Mouse (Mus musculus) midbrain, embryonic 11.5 days (tissue): ENCODE data around the gene Rnd1. TPM values are rescaled to one million over a fixed set of nuclear protein-coding genes. Genes with fewer than 3 reads are reported as not detected.

Source experiments
- ATAC-seq: fragments of 200-750 bp; cut with Nextera tagmentation; 2 replicates; pipeline ENCODE4 v1.8.0; 2017; ENCODE audit warnings: moderate TSS enrichment, moderate library complexity; ENCODE audit not compliant: low FRiP score
- DNase-seq: peaks from one replicate; pipeline ENCODE4 v3.0.0; 2015; ENCODE audit warnings: low spot score; ENCODE audit errors: missing footprints
- H3K27ac ChIP-seq: fragments of 300-500 bp; sonication (generic); 2 replicates; pipeline ENCODE4 v1.5.1; 2014; ENCODE audit warnings: low read depth, low read length
- H3K27me3 ChIP-seq: fragments of 300-500 bp; sonication (generic); 2 replicates; pipeline ENCODE4 v1.6.1; 2014; ENCODE audit warnings: mild to moderate bottlenecking, low read length, moderate library complexity, mixed read lengths; ENCODE audit not compliant: control insufficient read depth, insufficient read depth
- H3K36me3 ChIP-seq: fragments of 300-500 bp; sonication (generic); 2 replicates; pipeline ENCODE4 v1.6.1; 2014; ENCODE audit warnings: mild to moderate bottlenecking, low read length, moderate library complexity, mixed read lengths; ENCODE audit not compliant: control insufficient read depth, insufficient read depth
- H3K4me1 ChIP-seq: fragments of 300-500 bp; sonication (generic); 2 replicates; pipeline ENCODE4 v1.6.1; 2014; ENCODE audit warnings: low read length; ENCODE audit not compliant: control insufficient read depth, insufficient read depth
- H3K4me2 ChIP-seq: fragments of 300-500 bp; sonication (generic); 2 replicates; pipeline ENCODE4 v1.6.1; 2014; ENCODE audit warnings: mild to moderate bottlenecking, moderate library complexity
- H3K4me3 ChIP-seq: fragments of 300-500 bp; sonication (generic); 2 replicates; pipeline ENCODE4 v1.5.1; 2014; ENCODE audit warnings: low read depth, low read length
- H3K9ac ChIP-seq: fragments of 300-500 bp; sonication (generic); 2 replicates; pipeline ENCODE4 v1.6.1; 2014; ENCODE audit warnings: low read length
- H3K9me3 ChIP-seq: fragments of 300-500 bp; sonication (generic); 2 replicates; pipeline ENCODE4 v1.6.1; 2016; ENCODE audit warnings: low read length; ENCODE audit not compliant: control insufficient read depth
- WGBS: fragments of 180-500 bp; shearing (Covaris S2); extraction: QIAGEN DNeasy Blood & Tissue Kit; methylation state at CpG from one replicate; pipeline ENCODE4 v1.1.7; 2014; 5-methylcytosine and 5-hydroxymethylcytosine counted together
- polyA plus RNA-seq: library from polyadenylated mRNA; unstranded; fragments of >200 nt; fragmentation: Nextera tagmentation; extraction: Ambion mirVana; gene quantifications from 2 replicates; pipeline ENCODE4 v1.2.1, GENCODE M21; 2014

Gene Rnd1
- polyA plus RNA-seq, 1 experiment from 2014 or later = 6.1 TPM

GRCm38 (mm10) chr15:98614971-98615370, 62.3 kb downstream of the Rnd1 start:
- DNase-seq (peak; percentile 78), ATAC-seq (no peak)
- Histone ChIP-seq H3K4me1 (peaks cover 2% of the 10 kb centered on the region; the same call in 1 of the 2 replicates), H3K27me3 (no peaks in the 10 kb centered on the region; the same call in 1 of the 2 replicates), H3K4me2 (no peak overlapping the region), H3K9me3 (no peaks in the 10 kb centered on the region), H3K9ac (no peak overlapping the region), H3K27ac (no peak overlapping the region), H3K4me3 (no peak overlapping the region), H3K36me3 (no peaks in the 10 kb centered on the region)
- 46% methylated on average over 6 of the region's 6 CpGs for WGBS

GRCm38 (mm10) chr15:98614551-98614950, 62.7 kb downstream of the Rnd1 start:
- no peak for ATAC-seq
- no peak for DNase-seq

More at GRCm38 (mm10) chr15:98614551-98614950, 62.7 kb downstream of the Rnd1 start:
- Histone ChIP-seq H3K27ac (no peak overlapping the region), H3K4me1 (peaks cover 6% of the 10 kb centered on the region; the same call in 1 of the 2 replicates), H3K9me3 (no peaks in the 10 kb centered on the region), H3K9ac (no peak overlapping the region), H3K4me3 (no peak overlapping the region), H3K27me3 (no peaks in the 10 kb centered on the region; the same call in 1 of the 2 replicates), H3K4me2 (no peak overlapping the region), H3K36me3 (no peaks in the 10 kb centered on the region)
- 72% methylated on average over 9 of the region's 9 CpGs for WGBS

Other genes with a start within 250 kb of the Rnd1 start
- gene Olfr282, start 246.2 kb downstream of the Rnd1 start, polyA plus RNA-seq = not detected in 2 replicates
- gene Olfr281, start 224.9 kb downstream of the Rnd1 start, polyA plus RNA-seq = not detected in 2 replicates
- gene OR5BS1P, start 207.6 kb downstream of the Rnd1 start, polyA plus RNA-seq = not detected in 2 replicates
- not detected in 2 replicates for gene Lalba, start 194.7 kb downstream of the Rnd1 start, polyA plus RNA-seq
- gene Olfr279, start 185.1 kb downstream of the Rnd1 start, polyA plus RNA-seq = not detected in 2 replicates
- 131 and 140 TPM in 2 replicates for gene Kansl2, start 143.2 kb downstream of the Rnd1 start, polyA plus RNA-seq
- gene Ccnt1, start 106.5 kb downstream of the Rnd1 start, polyA plus RNA-seq = 60.7 and 61.9 TPM in 2 replicates
- gene 4930415O20Rik, start 106.5 kb downstream of the Rnd1 start, polyA plus RNA-seq = 0.44 TPM in 1 of 2 replicates, not detected in the other
- gene Adcy6, start 67.4 kb downstream of the Rnd1 start, polyA plus RNA-seq = 9.3 and 10.6 TPM in 2 replicates
- 35.5 and 39.5 TPM in 2 replicates for gene Cacnb3, start 46.6 kb downstream of the Rnd1 start, polyA plus RNA-seq
- gene Ddx23, start 14.6 kb downstream of the Rnd1 start, polyA plus RNA-seq = 24.8 and 24.9 TPM in 2 replicates
- 0.71 and 1.4 TPM in 2 replicates for gene Ccdc65, start 30.7 kb upstream of the Rnd1 start, polyA plus RNA-seq
- 10.3 and 10.5 TPM in 2 replicates for gene Fkbp11, start 50.7 kb upstream of the Rnd1 start, polyA plus RNA-seq
- gene Arf3, start 85.8 kb upstream of the Rnd1 start, polyA plus RNA-seq = 28.1 and 33.4 TPM in 2 replicates
- gene Wnt10b, start 100.7 kb upstream of the Rnd1 start, polyA plus RNA-seq = 0.30 and 0.40 TPM in 2 replicates
- gene Wnt1, start 112.4 kb upstream of the Rnd1 start, polyA plus RNA-seq = 11.6 and 14.0 TPM in 2 replicates
- gene Ddn, start 132.0 kb upstream of the Rnd1 start, polyA plus RNA-seq = 0.48 and 0.74 TPM in 2 replicates
- gene Prkag1, start 154.1 kb upstream of the Rnd1 start, polyA plus RNA-seq = 69.7 and 81.4 TPM in 2 replicates
- 13.2 and 13.3 TPM in 2 replicates for gene Kmt2d, start 193.7 kb upstream of the Rnd1 start, polyA plus RNA-seq
- 14.2 and 16.7 TPM in 2 replicates for gene Rhebl1, start 217.1 kb upstream of the Rnd1 start, polyA plus RNA-seq
- gene Dhh, start 221.1 kb upstream of the Rnd1 start, polyA plus RNA-seq = 0.27 and 0.40 TPM in 2 replicates
- 7.5 and 9.8 TPM in 2 replicates for gene Lmbr1l, start 240.8 kb upstream of the Rnd1 start, polyA plus RNA-seq